Mouse (Mus musculus) frontal cortex, adult 2 months (tissue): ENCODE results near the gene Gm17606. TPM values are rescaled to one million over a fixed set of nuclear protein-coding genes. Genes with fewer than 3 reads are reported as not detected.

Experiments used
- DNase-seq, 2 experiments: peaks; one replicate each; pipeline ENCODE4 v3.0.0; 2022; ENCODE audit warnings: low spot score in 1 of 2; ENCODE audit errors: extremely low spot score in 1 of 2
- polyA plus RNA-seq: library from polyadenylated mRNA; depleted of rRNA; stranded (reverse); fragments of >200 nt; gene quantifications from 2 replicates; pipeline ENCODE4 v1.2.3, GENCODE M21; 2012; rRNA removed

The Gm17606 gene
- polyA plus RNA-seq, 1 experiment: not detected

DNA sequence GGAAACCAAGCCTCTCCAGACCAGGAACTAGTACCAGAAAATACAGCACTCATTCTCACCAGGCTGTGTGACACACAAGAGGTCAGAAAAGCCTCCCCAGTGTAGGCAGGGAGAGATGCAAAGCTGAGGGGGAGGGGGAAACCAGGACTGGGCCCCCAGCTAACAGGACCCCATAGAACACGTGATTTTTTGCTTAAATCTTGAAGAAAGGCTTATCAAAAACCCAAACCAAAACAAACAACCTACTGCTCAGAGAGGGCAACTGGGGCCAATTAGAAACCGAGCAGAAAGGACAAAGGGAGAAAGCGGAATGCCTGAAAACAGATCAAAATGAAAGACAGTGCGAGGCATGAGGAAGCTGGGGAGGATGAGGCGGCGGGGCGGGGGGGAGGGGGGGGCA, 12.0 kb downstream of the Gm17606 start:
- DNase-seq: no peak

DNA sequence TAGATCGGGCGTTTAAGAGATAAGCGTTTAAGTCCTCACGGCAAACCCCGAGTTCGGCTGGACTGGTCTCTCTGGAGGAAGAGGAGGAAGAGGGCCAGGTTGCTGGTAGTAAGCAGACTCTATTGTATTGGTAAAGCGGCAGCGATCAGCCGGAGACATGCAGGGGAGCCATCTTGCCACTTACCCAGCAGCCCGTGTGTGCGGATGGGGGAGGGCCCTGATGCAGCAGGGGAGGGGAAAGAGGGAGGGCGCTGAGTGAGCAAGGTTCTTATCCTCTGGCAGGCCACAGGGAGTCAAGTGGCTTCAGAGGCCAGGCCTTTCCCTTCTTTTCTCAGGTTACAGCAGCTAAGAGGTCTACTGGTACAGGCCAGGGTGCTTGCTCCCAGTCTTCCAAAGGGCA, 12.7 kb downstream of the Gm17606 start:
- peak; percentile 69 to 85 for DNase-seq

DNA sequence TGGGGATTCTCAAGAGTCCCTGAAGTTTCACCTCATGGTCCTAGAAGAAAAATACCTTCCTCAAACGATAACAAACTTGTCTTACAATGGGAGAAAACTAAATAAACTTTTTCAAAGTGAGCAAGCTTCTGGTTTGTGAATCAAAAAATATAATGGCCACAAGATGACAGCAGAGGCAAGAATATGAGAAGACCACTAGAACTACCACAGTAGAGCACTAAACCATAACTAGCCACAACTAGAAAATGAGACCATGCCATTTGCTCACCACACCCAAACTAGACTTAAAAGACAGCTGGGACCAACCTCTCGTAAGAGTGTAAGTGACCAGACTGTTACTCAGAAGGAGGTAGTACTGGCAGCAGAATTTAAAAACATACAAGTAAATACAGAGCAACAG, 19.3 kb downstream of the Gm17606 start:
- DNase-seq: peak in 1 of 2 experiments; percentile 67

DNA sequence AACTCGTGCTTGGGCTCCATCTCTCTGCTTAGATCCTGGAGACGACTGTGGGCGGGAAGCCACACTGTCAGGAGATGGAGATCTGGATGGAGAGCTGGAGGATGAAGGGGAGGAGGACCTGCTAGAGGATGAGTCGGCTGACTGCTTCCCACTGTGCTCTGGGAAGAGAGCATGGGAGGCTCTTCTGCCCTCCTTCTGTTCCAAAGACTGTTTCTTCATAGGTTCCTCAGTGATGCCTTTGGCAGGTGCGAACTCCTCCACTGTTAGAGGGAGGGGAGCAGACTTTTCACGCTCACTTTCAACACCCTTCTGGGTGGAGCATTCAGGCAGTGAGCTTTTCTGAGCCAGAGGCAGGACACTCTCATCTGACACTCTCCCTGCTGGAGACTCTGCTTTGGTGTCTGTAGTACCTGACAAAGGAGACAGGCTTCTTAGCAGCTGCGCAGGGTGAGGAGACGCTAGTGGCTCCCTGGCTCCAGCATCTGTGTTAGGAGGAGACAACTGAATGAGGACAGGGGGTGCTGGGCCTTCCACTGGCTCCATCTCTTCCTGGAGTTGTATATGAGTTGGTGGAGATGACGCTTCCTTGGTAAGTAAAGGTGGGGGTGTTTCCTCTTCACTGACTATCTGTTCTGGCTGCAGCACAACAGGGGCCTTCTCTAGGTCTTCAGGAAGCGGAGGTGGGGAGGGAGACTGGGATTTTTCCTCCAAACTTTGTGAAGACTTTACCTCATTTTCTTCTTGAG, 23.9 kb downstream of the Gm17606 start:
- peak; percentile 67 to 76 for DNase-seq

DNA sequence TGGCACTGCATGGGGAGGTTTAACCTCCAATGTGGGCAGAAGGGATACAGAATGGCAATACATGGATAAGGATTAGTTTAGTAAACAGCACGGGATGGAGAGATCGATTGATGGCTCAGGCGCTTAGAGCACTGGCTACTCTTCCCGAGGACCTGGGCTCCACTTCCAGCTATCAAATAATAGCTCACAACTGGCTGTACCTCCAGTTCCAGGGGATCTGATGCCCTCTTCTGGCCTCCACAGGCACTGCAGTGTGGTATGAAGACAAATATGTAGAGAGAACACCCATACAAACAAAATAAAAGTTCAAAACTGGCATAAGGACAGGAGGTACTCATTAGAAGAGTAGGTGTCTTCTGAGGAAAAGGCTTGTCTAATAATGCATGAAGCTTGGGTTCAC, 28.6 kb downstream of the Gm17606 start:
- DNase-seq: peak in 1 of 2 experiments; percentile 71

DNA sequence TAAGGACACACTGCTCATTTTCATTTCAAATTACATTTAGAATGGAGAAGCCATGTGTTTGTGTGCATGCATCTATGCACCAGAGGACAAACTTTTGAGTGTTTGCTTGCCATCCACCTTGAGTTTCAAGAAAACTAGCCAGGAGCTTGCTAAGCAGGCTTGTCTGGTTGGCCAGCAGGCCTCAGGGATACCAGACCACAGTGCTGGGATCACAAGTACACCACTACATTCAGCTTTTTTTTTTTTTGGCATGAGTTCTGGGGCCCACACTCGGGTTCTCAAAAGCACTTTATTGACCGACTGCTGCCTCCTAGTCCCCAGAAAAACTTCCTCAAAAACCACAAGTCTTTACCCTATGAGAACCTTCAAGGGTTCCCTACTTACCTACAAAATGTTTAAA, 33.6 kb downstream of the Gm17606 start:
- no peak for DNase-seq

DNA sequence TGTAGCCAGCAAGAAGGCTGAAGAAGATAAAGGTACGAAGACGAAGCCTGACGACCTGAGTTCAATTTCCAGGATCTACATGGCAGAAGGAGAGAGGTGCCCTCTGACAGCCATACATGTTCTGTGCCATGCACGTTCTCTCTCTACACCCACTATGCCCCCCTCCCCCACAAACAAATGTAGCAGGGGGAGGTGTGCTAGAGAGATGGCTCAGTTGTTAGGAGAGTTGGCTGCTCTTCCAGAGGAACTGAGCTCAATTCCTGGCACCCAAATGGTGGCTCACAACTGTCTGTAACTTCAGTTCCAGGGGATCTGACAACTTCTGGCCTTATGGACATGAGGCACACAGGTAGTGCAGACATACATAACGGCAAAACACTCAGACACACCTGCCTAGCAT, 35.5 kb downstream of the Gm17606 start:
- no peak for DNase-seq

DNA sequence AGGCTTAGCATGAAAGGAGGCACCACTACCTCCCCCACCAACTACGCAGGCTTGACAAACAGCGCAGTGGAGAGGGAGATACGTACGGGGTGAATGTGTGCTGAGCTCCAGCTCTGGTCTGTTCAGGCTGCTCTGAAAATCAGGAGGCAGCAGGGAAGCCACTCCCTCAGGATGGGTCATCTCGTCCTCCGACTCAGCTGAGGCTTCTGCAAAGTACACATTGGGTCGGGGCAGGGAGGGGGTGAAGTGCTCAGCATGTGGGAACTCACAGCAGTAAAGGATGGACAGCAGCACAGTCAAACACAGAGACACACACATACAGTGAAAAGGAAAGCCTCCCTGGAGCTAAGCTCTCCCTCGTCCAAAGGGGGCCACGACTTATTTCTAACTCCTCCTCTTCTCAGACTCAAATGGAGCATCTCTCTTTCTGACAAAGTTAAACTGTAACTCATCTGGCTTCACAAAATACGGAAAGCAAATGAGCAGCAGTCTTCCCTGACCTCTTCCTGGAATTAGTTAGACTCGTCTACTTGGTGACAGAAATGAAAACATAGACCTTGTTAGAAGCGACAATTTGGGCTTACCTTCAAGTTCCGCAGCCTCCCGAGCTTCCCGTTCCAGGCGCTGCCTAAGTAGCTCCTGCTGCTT, 38.0 kb downstream of the Gm17606 start:
- DNase-seq: no peak

DNA sequence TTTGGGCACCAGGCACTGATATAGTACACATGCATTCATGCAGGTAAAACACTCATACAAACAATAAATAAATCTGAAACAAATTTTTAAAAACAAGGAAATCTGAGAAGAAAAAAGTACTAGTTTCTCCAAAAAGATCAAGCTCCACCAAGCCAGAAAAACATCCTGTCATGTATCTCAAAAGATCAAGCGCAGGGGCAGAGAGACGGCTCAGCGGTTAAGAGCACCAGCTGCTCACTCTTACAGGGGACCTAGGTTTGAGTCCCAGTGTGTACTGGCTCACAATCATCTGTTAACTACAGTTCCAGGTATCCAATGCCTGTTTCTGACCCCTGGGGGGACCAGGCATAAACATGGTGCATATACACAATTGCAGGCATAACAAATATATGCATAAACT, 41.6 kb downstream of the Gm17606 start:
- no peak for DNase-seq

DNA sequence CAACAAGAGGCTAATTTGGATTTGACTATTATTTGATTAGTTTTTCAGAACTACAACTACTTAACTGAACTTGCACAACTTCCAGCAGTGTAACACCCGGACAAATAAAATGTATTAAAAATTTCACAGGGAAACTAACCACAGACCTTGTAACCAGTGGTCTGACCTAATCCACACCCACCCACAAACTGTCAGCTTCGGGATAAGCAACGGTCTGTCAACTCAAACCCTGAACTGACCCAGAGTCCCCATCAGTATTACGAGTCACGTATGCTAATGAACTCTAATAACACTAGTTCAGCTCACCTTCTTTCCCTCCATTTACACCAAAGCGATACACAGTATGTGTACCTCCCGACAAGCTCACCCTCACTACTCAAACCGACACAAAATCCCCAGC, 44.7 kb downstream of the Gm17606 start:
- no peak for DNase-seq

DNA sequence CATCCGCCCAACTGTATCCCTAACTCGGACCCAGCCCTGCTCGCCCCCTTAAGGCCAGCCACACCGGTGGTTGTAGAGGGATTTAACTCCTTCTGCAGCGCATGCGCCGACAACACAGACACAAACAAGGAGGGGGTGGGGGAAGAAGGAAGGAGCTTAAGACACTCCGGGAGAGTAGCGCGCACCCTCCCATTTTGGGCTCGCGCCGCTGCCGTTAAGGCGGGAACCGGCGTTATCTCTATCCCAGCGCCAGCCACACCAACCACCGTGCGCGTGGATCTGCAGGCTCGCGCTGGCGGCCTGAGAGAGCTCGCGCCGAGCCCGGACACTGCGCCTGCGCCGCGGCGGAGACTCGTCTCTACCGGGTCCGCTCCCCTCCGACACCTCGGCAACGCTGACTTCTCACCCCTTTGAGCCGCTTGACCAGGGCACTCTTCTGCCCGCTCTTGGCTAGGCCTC, 45.3 kb downstream of the Gm17606 start, which contains the start of gene 1700123O20Rik:
TSS of gene 1700123O20Rik (plus strand) at position 154 of the 459 bp plus-strand sequence.
- DNase-seq: peak; percentile 66 to 78

DNA sequence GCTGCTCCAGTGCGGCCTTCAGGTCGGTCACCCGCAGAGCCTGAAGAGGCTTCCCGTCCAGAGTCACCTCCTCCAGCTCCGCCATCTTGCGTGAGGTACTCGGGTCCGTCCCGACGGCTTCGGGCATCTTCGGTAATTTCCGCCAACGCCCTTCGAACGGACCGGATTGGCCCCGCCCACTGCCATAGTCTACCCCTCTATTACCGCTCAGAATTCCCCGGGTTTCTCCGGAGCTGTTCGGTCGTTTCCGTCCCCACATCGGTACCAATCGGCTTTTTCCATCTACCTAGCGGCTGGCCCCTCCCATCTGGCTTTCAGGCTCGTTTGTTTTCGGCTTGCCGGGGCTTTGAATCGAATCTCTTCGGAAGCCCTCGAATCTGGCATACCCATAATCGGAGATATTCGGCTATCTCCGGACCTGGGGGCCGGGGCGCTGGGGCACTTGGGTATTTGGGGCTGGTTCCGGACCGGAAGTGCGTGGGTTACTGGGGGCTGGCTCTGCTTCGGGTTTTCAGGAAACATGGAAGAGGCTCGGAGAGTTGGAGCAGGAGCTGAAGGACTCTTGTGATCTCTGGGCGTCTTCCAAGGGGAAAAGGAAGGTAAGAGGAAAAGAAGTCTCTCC, 45.9 kb downstream of the Gm17606 start, which contains the start of gene Acin1:
TSS of gene Acin1 (minus strand) at position 410 of the 622 bp plus-strand sequence.
- DNase-seq: peak; percentile 100

DNA sequence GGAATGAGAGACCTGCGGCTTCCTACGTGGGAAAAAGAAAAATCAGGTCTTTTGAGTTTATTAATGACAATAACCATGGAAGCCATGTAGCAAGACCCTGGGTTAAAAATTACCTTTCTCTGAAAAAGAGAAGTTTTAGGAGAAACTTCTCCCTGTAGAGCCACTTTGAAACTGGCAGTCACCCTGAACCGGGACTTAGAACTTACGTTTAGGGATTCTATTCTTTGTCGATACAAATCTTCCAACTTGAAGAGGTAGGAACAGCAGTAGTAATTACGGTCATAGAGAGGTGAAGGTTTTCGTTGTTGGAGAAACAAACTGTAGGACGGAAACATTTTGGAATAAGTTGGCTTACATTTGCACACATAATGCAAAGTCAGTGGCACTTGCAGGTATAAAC, 46.5 kb downstream of the Gm17606 start:
- no peak for DNase-seq

DNA sequence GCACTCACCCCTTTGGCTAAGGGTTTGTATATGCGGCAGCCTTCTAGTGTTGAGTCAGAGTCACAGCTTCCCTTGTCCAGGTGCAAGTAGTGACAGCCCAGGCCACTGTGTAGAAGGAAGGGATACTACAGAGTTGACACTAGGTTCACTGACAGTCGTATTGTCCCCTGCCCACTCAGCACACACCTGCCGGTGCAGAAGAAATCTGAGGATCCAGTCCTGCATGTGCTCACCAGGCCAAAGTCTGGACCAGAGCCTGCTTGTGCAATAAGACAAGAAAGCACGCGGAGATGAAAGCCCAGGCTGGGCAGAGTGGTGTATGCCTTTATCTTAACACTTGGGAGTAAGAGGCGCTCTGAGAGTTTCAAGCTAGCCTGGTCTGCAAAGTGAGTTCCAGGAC, 54.3 kb downstream of the Gm17606 start:
- no peak for DNase-seq

DNA sequence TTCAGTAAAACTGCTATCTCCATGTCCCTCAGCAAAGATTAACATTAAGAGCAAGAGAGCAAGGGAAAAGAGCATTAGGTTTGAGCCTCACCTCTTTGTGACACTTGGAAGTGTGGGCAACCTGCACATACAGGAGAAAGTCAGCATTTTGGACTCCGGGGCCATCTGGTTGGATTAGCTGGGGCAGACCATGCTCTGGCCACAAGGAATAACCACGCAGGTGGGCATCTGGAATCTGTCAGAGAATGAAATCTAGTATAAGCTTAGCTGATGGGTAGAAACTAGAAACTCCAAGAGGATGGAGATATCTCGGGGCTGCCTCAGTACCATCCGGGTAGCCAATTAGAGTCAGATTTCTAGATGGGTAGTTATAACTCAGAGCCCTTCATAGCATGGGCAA, 56.0 kb downstream of the Gm17606 start:
- no peak for DNase-seq

Other genes starting within 250 kb of the Gm17606 start
- gene Slc7a7, start 223.2 kb upstream of the Gm17606 start, polyA plus RNA-seq: 2.9 and 3.3 TPM in 2 replicates
- 137 and 147 TPM in 2 replicates for gene Mrpl52, start 214.0 kb upstream of the Gm17606 start, polyA plus RNA-seq
- 17.3 and 22.0 TPM in 2 replicates for gene Mmp14, start 209.3 kb upstream of the Gm17606 start, polyA plus RNA-seq
- 34.4 and 37.4 TPM in 2 replicates for gene Lrp10, start 176.8 kb upstream of the Gm17606 start, polyA plus RNA-seq
- 5.3 and 7.3 TPM in 2 replicates for gene Rem2, start 164.9 kb upstream of the Gm17606 start, polyA plus RNA-seq
- 54.1 and 56.2 TPM in 2 replicates for gene Prmt5, start 123.4 kb upstream of the Gm17606 start, polyA plus RNA-seq
- 7.2 and 8.2 TPM in 2 replicates for gene Haus4, start 86.3 kb upstream of the Gm17606 start, polyA plus RNA-seq
- 2.3 and 2.8 TPM in 2 replicates for gene Ajuba, start 63.4 kb upstream of the Gm17606 start, polyA plus RNA-seq
- gene 4931414P19Rik, start 35.0 kb upstream of the Gm17606 start, polyA plus RNA-seq: 5.8 and 7.6 TPM in 2 replicates
- gene Psmb5, start 22.9 kb upstream of the Gm17606 start, polyA plus RNA-seq: 177 and 178 TPM in 2 replicates
- 0.46 and 0.54 TPM in 2 replicates for gene Psmb11, start 19.5 kb upstream of the Gm17606 start, polyA plus RNA-seq
- 15.1 and 18.1 TPM in 2 replicates for gene Cdh24, start 412 bp downstream of the Gm17606 start, polyA plus RNA-seq
- gene 1700123O20Rik, start 45.3 kb downstream of the Gm17606 start, polyA plus RNA-seq: 36.3 and 36.6 TPM in 2 replicates
- gene Acin1, start 46.0 kb downstream of the Gm17606 start, polyA plus RNA-seq: 239 and 246 TPM in 2 replicates
- 0.08 and 0.20 TPM in 2 replicates for gene Gm29776, start 57.9 kb downstream of the Gm17606 start, polyA plus RNA-seq
- gene Cebpe, start 71.2 kb downstream of the Gm17606 start, polyA plus RNA-seq: 0.17 TPM in 1 of 2 replicates, not detected in the other
- gene Slc7a8, start 141.0 kb downstream of the Gm17606 start, polyA plus RNA-seq: 41.2 and 43.0 TPM in 2 replicates
- 0.13 TPM in 1 of 2 replicates, not detected in the other for gene Rnf212b, start 173.2 kb downstream of the Gm17606 start, polyA plus RNA-seq
- 8.7 and 9.0 TPM in 2 replicates for gene Homez, start 230.0 kb downstream of the Gm17606 start, polyA plus RNA-seq
- 13.7 and 16.1 TPM in 2 replicates for gene Ppp1r3e, start 236.6 kb downstream of the Gm17606 start, polyA plus RNA-seq
- 92.6 and 107 TPM in 2 replicates for gene Bcl2l2, start 242.4 kb downstream of the Gm17606 start, polyA plus RNA-seq
- gene Gm20521, start 242.5 kb downstream of the Gm17606 start, polyA plus RNA-seq: 0.90 TPM in 1 of 2 replicates, not detected in the other